Mouse (Mus musculus): Measurements from ENCODE around the gene Mapk6. TPM values are rescaled to one million over a fixed set of nuclear protein-coding genes. Genes with fewer than 3 reads are reported as not detected.

Mapk6 gene
- polyA plus RNA-seq, 1 experiment from 2014 or later = 167 TPM

DNA sequence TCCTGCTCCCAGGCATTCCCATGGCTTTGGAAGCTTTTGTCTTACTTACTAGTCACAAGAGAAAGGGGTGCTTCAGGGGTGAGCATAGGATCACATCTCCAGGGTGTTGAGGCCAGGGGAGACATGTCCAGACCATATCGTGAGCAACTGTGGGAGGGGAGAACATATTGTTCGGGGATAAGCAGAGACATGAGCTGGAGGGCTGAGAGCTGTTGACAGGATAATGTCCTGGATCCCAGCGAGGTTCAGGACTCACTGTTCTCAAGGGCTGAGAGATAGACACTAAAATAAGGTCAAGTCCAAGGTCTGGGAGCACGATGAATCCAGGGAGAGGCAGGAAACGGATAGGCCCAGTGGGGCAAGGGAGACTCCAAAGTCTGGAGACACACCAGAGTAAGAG, 46.8 kb downstream of the Mapk6 start:
- Histone ChIP-seq H3K4me1 (no peaks in the 10 kb centered on the region), H3K27ac (no peak overlapping the region), H3K36me3 (replicated peaks) (no peaks in the 10 kb centered on the region), H3K4me3 (replicated peaks) (no peak overlapping the region), H3K27me3 (no peaks in the 10 kb centered on the region), H3K9me3 (no peaks in the 10 kb centered on the region), H3K4me2 (no peak overlapping the region), H3K9ac (no peak overlapping the region)
- no peak for ATAC-seq (ENCODE audit: low FRiP score)
- 88% methylated on average over 5 of the region's 5 CpGs for WGBS

DNA sequence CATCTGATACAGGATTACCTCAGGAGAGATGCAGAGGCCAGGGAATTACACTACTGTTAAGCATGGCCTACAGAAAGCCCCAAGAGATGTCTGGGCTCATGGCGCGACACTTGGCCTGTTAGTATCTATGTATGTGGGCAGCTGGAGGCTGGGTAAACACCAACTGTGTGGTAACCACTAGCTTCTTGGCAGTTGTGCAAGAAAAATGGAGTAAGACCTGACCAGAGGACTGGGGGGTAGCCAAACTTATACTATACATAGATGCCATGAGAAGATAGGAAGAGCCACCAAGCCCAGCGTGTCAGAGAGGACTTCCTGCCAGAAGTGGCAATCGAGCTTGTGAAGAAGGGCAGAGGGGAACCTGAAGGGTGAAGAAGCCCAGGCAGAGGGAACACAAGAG, 47.6 kb downstream of the Mapk6 start:
- 89% methylated on average over 4 of the region's 4 CpGs for WGBS

DNA sequence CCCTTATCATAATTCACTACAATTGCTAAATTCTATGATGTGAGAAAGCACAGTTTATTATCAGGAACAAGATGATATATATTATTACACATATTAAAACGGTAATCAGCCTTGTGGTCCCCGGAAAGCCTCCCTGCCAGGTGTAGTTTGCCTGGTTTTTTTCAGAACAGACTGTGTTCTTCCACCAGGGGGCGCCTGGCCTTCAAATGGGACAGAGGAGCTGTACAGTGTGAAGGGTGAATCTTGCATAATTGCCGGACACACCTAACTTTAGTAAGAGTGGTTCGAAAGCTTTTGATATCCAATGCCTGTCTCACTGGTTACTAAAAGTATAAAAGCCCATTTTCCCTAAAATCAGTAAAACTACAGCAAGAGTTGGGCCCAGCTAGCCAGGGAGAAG, 48.1 kb downstream of the Mapk6 start:
- 0 out of 2 replicates have a peak, but pooled peaks have one; percentile 53 for ATAC-seq (ENCODE audit: low FRiP score)

More for the DNA sequence above, 47.6 kb downstream of the Mapk6 start:
- H3K36me3 ChIP-seq (replicated peaks) = no peaks in the 10 kb centered on the region
- H3K4me1 ChIP-seq = no peaks in the 10 kb centered on the region
- no peaks in the 10 kb centered on the region for H3K27me3 ChIP-seq
- no peak overlapping the region for H3K4me2 ChIP-seq
- no peak overlapping the region for H3K9ac ChIP-seq
- H3K9me3 ChIP-seq = no peaks in the 10 kb centered on the region
- no peak overlapping the region for H3K4me3 ChIP-seq (replicated peaks)
- no peak for ATAC-seq (ENCODE audit: low FRiP score)
- H3K27ac ChIP-seq = no peak overlapping the region

DNA sequence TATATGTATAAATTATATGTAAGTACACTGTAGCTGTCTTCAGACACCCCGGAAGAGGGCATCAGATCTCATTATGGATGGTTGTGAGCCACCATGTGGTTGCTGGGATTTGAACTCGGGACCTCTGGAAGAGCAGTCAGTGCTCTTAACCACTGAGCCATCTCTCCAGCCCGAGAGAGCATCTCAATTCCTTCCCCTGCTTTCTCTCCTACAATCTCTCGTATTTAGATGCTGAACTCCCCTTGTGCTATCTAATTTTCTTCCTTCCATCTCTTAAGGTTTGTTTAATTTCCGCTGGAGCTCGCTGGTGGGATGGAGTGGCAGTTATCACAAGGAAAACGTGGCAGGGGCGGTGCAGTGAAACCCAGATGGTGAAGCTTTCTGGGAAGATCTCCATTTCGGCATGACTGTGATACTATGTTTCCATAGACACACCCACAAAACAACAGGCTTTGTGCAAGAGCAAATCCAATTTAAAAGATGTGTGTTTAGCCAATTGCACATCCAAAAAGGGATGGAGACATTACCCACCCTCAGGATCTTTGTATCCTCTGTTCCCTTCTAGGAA, 52.6 kb downstream of the Mapk6 start:
- H3K27me3 ChIP-seq = no peaks in the 10 kb centered on the region
- H3K9ac ChIP-seq = no peak overlapping the region
- no peak overlapping the region for H3K4me2 ChIP-seq
- H3K27ac ChIP-seq = no peak overlapping the region
- no peaks in the 10 kb centered on the region for H3K4me1 ChIP-seq
- H3K9me3 ChIP-seq = no peaks in the 10 kb centered on the region
- H3K36me3 ChIP-seq (replicated peaks) = no peaks in the 10 kb centered on the region
- no peak overlapping the region for H3K4me3 ChIP-seq (replicated peaks)
- no peak for ATAC-seq (ENCODE audit: low FRiP score)
- WGBS = 85% methylated on average over 9 of the region's 9 CpGs

More for the DNA sequence above, 48.1 kb downstream of the Mapk6 start:
- Histone ChIP-seq H3K9ac (no peak overlapping the region), H3K4me3 (replicated peaks) (no peak overlapping the region), H3K4me2 (no peak overlapping the region), H3K4me1 (no peaks in the 10 kb centered on the region), H3K9me3 (no peaks in the 10 kb centered on the region), H3K36me3 (replicated peaks) (no peaks in the 10 kb centered on the region), H3K27me3 (no peaks in the 10 kb centered on the region), H3K27ac (no peak overlapping the region)
- 42% methylated on average over 5 of the region's 5 CpGs for WGBS

DNA sequence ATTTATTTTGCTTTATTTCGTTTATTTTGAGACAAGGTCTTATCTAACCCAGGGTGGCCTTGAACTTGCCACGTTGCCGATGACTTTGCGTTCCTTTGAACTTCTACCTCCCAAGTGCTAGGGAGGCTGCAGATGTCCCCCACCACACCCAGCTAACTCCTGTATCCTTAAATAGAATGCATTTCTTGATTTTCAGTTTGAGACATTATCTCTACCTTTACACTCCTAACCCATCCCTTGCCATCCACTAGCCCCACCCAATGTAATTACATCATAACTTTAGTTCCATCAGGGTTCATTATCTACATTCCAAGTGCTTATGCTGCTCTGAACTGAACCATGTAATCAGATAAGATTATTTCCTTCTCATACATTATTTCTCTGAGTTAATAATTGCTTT, 54.0 kb downstream of the Mapk6 start:
- Histone ChIP-seq H3K4me1 (no peaks in the 10 kb centered on the region), H3K36me3 (replicated peaks) (no peaks in the 10 kb centered on the region), H3K9me3 (no peaks in the 10 kb centered on the region), H3K27ac (no peak overlapping the region), H3K4me3 (replicated peaks) (no peak overlapping the region), H3K4me2 (no peak overlapping the region), H3K9ac (no peak overlapping the region), H3K27me3 (no peaks in the 10 kb centered on the region)
- 92% methylated on average over 4 of the region's 4 CpGs for WGBS
- ATAC-seq (ENCODE audit: low FRiP score) = no peak

DNA sequence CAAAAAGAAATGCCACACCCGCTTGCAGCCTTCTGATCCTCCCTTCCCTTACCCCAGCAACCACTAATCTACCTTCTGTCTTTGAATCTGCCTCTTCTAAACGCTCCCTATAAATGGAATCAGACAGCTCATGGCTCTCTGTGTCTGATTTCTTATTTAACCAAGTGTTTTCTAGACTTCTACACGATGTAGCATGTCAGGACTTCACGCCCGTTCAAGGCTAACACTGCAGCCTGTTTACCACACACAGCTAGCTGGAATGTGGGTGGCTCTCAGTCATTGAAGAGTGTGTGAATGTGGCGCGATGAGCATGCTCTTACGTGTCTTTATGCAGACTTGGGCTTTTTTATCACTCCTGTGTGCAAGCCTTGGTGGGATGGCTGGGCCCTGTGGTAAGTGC, 56.7 kb downstream of the Mapk6 start:
- no peaks in the 10 kb centered on the region for H3K9me3 ChIP-seq
- WGBS = 86% methylated on average over 8 of the region's 8 CpGs

DNA sequence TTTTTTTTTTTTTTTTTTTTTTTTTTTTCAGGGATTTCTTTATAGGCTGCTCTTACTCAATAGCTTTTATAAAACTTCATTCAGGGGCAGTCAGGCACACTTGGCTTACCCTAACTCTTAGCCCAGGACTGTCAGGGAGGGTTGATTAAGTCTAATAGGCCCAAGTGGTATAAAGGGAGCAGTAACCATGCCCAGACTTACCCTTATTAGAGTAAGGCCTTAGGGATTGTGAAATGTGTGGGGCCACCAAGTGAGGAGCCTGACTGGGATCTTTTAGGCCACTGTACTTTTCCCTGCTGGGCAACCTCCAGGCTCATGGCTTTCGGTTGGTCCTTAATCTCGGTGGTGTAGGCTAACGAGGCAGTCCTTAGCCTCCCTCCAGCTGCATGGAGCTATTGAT, 61.2 kb downstream of the Mapk6 start:
- H3K9me3 ChIP-seq = no peaks in the 10 kb centered on the region
- peaks cover 18% of the 10 kb centered on the region; the same call in 1 of the 2 replicates for H3K36me3 ChIP-seq (replicated peaks)
- no peaks in the 10 kb centered on the region for H3K27me3 ChIP-seq
- WGBS = 18% methylated on average over 3 of the region's 3 CpGs
- H3K4me1 ChIP-seq = no peaks in the 10 kb centered on the region
- H3K4me2 ChIP-seq = no peak overlapping the region
- ATAC-seq (ENCODE audit: low FRiP score) = no peak
- H3K9ac ChIP-seq = no peak overlapping the region
- no peak overlapping the region for H3K4me3 ChIP-seq (replicated peaks)
- no peak overlapping the region for H3K27ac ChIP-seq

More for the DNA sequence above, 56.7 kb downstream of the Mapk6 start:
- ATAC-seq (ENCODE audit: low FRiP score) = no peak
- no peaks in the 10 kb centered on the region for H3K36me3 ChIP-seq (replicated peaks)
- no peak overlapping the region for H3K4me2 ChIP-seq
- H3K27ac ChIP-seq = no peak overlapping the region
- H3K4me3 ChIP-seq (replicated peaks) = no peak overlapping the region
- H3K9ac ChIP-seq = no peak overlapping the region
- H3K27me3 ChIP-seq = no peaks in the 10 kb centered on the region
- no peaks in the 10 kb centered on the region for H3K4me1 ChIP-seq

DNA sequence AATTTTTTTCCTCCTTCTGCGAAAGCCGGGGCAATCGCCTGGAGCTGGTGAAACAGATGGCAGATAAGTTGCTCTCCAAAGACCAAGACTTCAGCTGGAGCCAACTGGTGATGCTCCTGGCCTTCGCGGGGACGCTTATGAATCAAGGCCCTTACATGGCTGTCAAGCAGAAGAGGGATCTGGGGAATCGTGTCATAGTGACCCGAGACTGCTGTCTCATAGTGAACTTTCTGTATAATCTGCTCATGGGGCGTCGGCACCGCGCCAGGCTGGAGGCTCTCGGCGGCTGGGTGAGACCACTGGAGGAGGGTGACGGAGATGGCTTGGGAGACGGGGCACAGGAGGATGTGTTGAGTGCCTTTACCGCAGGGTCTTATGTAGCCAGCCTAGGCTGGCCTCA, 61.7 kb downstream of the Mapk6 start:
- Histone ChIP-seq H3K36me3 (replicated peaks) (peaks cover 22% of the 10 kb centered on the region), H3K27ac (no peak overlapping the region), H3K4me2 (no peak overlapping the region), H3K9me3 (no peaks in the 10 kb centered on the region), H3K9ac (no peak overlapping the region), H3K27me3 (no peaks in the 10 kb centered on the region), H3K4me1 (no peaks in the 10 kb centered on the region), H3K4me3 (replicated peaks) (no peak overlapping the region)
- no peak for ATAC-seq (ENCODE audit: low FRiP score)
- 94% methylated on average over 17 of the region's 17 CpGs for WGBS

DNA sequence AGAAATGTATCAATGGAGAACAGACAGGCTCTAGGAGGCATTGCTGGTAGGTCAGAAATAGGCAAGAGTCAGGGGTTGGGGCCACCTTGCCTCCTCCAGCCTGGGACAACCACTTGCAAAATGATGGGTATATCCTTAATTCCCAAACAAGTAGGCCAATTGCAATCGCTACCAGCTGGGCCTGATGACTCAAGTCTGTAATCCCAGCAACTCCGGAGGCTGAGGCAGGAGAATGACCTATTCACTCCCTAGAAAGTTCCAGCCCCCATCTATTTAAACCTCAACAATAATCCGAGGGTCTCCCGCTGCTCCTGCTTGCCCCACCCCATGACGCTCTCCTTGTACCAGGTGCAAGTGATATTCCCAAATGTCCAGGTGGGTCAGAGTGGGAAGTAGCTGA, 62.3 kb downstream of the Mapk6 start, which contains the start of gene Bcl2l10:
Bcl2l10 (plus strand) TSS at position 301 of the 400 bp plus-strand sequence.
- 91% methylated on average over 5 of the region's 5 CpGs for WGBS
- Histone ChIP-seq H3K27me3 (no peaks in the 10 kb centered on the region), H3K4me2 (no peak within 1 kb of the TSS), H3K9ac (no peak within 1 kb of the TSS), H3K4me3 (replicated peaks) (no peak within 1 kb of the TSS), H3K9me3 (no peaks in the 10 kb centered on the region), H3K27ac (no peak within 1 kb of the TSS), H3K36me3 (replicated peaks) (peaks cover 28% of the 10 kb centered on the region), H3K4me1 (no peaks in the 10 kb centered on the region)
- ATAC-seq (ENCODE audit: low FRiP score) = no peak

DNA sequence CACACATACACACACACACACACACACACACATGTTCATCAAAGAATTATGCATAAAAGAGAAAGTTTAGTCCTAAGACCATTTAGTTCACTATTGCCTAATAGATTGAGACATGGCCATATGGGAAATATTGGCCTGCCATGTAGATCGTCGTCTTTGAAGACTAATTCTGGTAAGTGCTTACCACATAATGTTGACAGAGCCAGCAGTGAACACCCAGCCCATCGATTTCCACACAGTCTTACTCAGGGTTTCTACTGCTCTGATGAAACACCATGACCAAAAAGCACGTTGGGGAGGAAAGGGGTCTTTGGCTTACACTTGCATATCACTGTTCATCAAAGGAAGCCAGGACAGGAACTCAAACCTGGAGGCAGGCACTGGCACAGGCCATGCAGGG, 67.4 kb downstream of the Mapk6 start:
- Histone ChIP-seq H3K4me1 (no peaks in the 10 kb centered on the region), H3K9me3 (no peaks in the 10 kb centered on the region), H3K27me3 (no peaks in the 10 kb centered on the region), H3K27ac (no peak overlapping the region), H3K4me2 (no peak overlapping the region), H3K9ac (no peak overlapping the region), H3K36me3 (replicated peaks) (peaks cover 58% of the 10 kb centered on the region), H3K4me3 (replicated peaks) (no peak overlapping the region)
- WGBS = 90% methylated on average over 4 of the region's 4 CpGs
- ATAC-seq (ENCODE audit: low FRiP score) = no peak

DNA sequence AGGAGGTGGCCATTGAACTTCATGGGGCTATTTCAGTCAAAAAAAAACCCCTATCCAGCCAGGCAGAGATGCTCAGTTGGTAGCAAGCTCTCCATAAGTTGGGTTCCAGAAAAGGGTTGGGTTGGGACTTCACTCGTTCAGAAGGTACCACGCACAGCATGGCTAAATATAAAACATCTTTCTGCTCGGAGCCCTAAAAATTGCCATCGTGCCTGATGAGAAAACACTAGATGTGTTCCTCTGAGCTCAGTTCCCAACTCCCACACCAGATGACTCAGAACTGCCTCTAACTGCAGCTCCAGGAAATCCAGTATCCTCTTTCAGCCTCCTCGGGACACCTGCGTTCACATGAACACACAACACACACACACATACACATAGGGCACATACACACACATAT, 71.8 kb downstream of the Mapk6 start:
- Histone ChIP-seq H3K9ac (no peak overlapping the region), H3K27me3 (no peaks in the 10 kb centered on the region), H3K9me3 (no peaks in the 10 kb centered on the region), H3K36me3 (replicated peaks) (peaks cover 70% of the 10 kb centered on the region), H3K27ac (no peak overlapping the region), H3K4me2 (no peak overlapping the region), H3K4me1 (no peaks in the 10 kb centered on the region), H3K4me3 (replicated peaks) (no peak overlapping the region)
- 93% methylated on average over 6 of the region's 6 CpGs for WGBS
- no peak for ATAC-seq (ENCODE audit: low FRiP score)

DNA sequence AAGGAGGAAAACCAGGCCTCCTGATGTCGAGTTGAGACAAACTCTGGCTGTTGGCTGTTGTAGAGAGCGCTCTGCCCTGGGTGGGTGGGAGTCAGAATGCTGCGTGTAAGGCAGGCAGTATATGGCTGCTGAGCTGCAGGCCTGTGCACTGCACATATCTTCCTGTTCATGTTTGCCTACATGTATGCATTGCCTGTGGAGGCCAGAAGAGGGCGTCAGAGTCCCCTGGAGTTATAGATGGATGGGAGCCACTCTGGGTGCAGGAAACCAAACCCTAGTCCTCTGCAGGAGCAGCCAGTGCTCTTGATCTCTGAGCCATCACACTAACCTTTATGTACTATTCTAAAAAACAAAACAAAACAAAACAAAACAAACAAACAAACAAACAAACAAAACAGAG, 75.4 kb downstream of the Mapk6 start:
- H3K27ac ChIP-seq = no peak overlapping the region
- peaks cover 72% of the 10 kb centered on the region for H3K36me3 ChIP-seq (replicated peaks)
- ATAC-seq (ENCODE audit: low FRiP score) = no peak
- 81% methylated on average over 4 of the region's 4 CpGs for WGBS
- no peaks in the 10 kb centered on the region for H3K9me3 ChIP-seq
- no peak overlapping the region for H3K4me2 ChIP-seq
- no peak overlapping the region for H3K4me3 ChIP-seq (replicated peaks)
- no peaks in the 10 kb centered on the region for H3K27me3 ChIP-seq
- no peaks in the 10 kb centered on the region for H3K4me1 ChIP-seq
- H3K9ac ChIP-seq = no peak overlapping the region

DNA sequence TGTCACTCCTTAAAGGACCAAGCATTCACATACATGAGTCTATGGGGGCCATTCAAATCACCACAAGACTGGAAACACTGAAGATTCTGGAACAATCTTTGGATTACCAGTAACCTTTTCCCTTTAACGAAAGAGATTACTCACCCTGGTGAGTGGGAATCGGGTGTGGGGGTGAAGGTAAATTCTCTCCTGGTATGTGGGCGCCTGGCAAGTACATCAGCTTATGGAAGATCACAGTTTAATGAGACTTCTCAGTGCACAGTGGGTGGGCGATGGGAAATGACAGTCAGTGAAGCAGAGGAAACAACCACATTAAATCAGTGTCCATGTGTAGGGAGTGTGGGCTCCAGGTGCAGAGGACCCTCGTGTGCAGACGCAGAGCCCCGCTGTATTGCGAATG, 79.0 kb downstream of the Mapk6 start:
- Histone ChIP-seq H3K4me2 (no peak overlapping the region), H3K27me3 (no peaks in the 10 kb centered on the region), H3K9ac (no peak overlapping the region), H3K9me3 (no peaks in the 10 kb centered on the region), H3K4me3 (replicated peaks) (no peak overlapping the region), H3K36me3 (replicated peaks) (peaks cover 37% of the 10 kb centered on the region), H3K27ac (no peak overlapping the region), H3K4me1 (no peaks in the 10 kb centered on the region)
- no peak for ATAC-seq (ENCODE audit: low FRiP score)
- WGBS = 83% methylated on average over 8 of the region's 8 CpGs

All from forebrain, embryonic 12.5 days (tissue).